Mouse (Mus musculus) kidney, embryonic 16.5 days (tissue): ENCODE measurements around the gene Ankrd2. TPM values are rescaled to one million over a fixed set of nuclear protein-coding genes. Genes with fewer than 3 reads are reported as not detected.

ENCODE experiments used
- ATAC-seq: fragments of 200-750 bp; cut with Nextera tagmentation; 2 replicates; pipeline ENCODE4 v1.8.0; 2017; ENCODE audit warnings: moderate TSS enrichment; ENCODE audit not compliant: low FRiP score, low TSS enrichment
- H3K27ac ChIP-seq: fragments of 300-500 bp; sonication (generic); 2 replicates; pipeline ENCODE4 v1.5.1; 2014; ENCODE audit warnings: low read length
- H3K27me3 ChIP-seq: fragments of 300-500 bp; sonication (generic); 2 replicates; pipeline ENCODE4 v1.6.1; 2014; ENCODE audit warnings: low read length, control low read depth, mixed read lengths; ENCODE audit not compliant: insufficient read depth
- H3K36me3 ChIP-seq: fragments of 300-500 bp; sonication (generic); 2 replicates; pipeline ENCODE4 v1.6.1; 2014; ENCODE audit warnings: low read length, control low read depth, mixed read lengths; ENCODE audit not compliant: insufficient read depth
- H3K4me1 ChIP-seq: fragments of 300-500 bp; sonication (generic); 2 replicates; pipeline ENCODE4 v1.6.1; 2014; ENCODE audit warnings: low read length, control low read depth, mixed read lengths; ENCODE audit not compliant: insufficient read depth
- H3K4me2 ChIP-seq: fragments of 300-500 bp; sonication (generic); replicated peaks from 2 replicates; pipeline ENCODE4 v1.6.1; 2014; ENCODE audit warnings: low read depth, low read length
- H3K4me3 ChIP-seq: fragments of 300-500 bp; sonication (generic); 2 replicates; pipeline ENCODE4 v1.5.1; 2014; ENCODE audit warnings: mild to moderate bottlenecking, low read length
- H3K9ac ChIP-seq: fragments of 300-500 bp; sonication (generic); replicated peaks from 2 replicates; pipeline ENCODE4 v1.6.1; 2014; ENCODE audit warnings: low read length
- H3K9me3 ChIP-seq: fragments of 300-500 bp; sonication (generic); 2 replicates; pipeline ENCODE4 v1.6.1; 2016; ENCODE audit warnings: low read length, control low read depth
- whole genome bisulfite sequencing: fragments of 180-500 bp; shearing (Covaris S2); extraction: QIAGEN DNeasy Blood & Tissue Kit; methylation state at CpG from one replicate; pipeline ENCODE4 v1.1.7; 2014; 5-methylcytosine and 5-hydroxymethylcytosine counted together
- polyA plus RNA-seq: library from polyadenylated mRNA; unstranded; fragments of >200 nt; fragmentation: Nextera tagmentation; extraction: Ambion mirVana; gene quantifications from 2 replicates; pipeline ENCODE4 v1.2.1, GENCODE M21; 2015

Gene Ankrd2
- polyA plus RNA-seq, 1 experiment from 2014 or later: not detected

DNA sequence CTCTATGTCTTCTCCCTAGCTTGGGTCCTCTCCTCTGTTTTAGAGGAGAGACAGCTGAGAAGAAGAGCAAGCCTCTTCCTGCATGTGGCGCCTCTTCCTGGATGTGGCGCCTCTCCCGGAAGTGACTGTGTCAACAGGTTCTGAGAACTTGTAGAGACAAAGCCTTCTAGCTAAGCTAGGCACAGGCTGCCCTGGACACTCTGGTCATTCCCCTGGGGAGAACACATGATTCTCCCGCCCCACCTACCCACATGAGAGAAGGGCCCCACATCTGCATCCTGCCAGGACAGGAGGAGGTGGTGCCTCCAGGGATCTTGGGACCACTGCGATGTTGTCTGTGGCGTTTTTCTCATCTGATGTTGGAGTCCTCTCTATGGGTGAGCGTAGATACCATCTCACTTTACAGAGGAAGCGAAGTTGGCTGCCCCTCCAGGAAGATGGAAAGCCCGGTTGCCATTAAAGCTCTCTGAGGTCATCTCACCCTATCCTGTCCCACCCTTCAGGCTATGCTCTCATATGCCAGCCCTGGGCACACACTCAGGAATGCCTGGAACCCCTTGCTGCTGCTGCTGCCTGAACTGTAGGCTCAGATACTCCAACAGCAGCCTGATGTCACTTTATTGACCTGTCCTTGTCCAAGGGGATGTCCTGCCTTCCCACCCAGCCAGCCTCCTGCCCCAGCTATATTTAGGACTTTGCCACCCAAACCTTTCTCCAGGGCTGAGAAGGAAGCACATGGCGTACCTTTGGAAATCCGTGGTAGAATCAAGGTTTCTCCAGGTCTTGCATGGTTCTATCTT lies 32.8 kb downstream of the Ankrd2 start:
- Histone ChIP-seq H3K9ac (no peak overlapping the region), H3K9me3 (no peaks in the 10 kb centered on the region), H3K27ac (no peak overlapping the region), H3K27me3 (no peaks in the 10 kb centered on the region), H3K4me1 (no peaks in the 10 kb centered on the region), H3K4me3 (no peak overlapping the region), H3K4me2 (peak overlapping the region; percentile 24; the same call in 1 of the 2 replicates), H3K36me3 (no peaks in the 10 kb centered on the region)
- no peak for ATAC-seq
- 75% methylated on average over 11 of the region's 11 CpGs for WGBS

DNA sequence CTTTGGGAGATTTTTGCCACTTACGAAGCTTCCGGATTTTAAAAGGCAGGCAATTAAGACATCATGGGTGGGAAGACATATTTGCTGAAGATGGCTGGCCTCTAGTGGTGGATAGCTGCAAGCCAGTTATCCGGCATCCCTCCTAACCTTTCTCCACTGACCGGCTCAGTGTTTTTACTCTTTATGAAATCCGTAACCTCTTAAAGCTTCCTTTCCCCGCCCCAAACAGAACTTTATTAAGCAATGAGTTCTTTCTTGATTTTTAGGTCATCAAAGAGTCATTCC lies 33.4 kb downstream of the Ankrd2 start:
- no peaks in the 10 kb centered on the region for H3K27me3 ChIP-seq
- no peak overlapping the region for H3K27ac ChIP-seq
- H3K4me1 ChIP-seq: no peaks in the 10 kb centered on the region
- 49% methylated on average over 6 of the region's 6 CpGs for WGBS
- H3K9me3 ChIP-seq: no peaks in the 10 kb centered on the region
- peak overlapping the region; percentile 24; the same call in 1 of the 2 replicates for H3K4me2 ChIP-seq
- ATAC-seq: no peak
- H3K9ac ChIP-seq: no peak overlapping the region
- no peaks in the 10 kb centered on the region for H3K36me3 ChIP-seq
- H3K4me3 ChIP-seq: no peak overlapping the region

DNA sequence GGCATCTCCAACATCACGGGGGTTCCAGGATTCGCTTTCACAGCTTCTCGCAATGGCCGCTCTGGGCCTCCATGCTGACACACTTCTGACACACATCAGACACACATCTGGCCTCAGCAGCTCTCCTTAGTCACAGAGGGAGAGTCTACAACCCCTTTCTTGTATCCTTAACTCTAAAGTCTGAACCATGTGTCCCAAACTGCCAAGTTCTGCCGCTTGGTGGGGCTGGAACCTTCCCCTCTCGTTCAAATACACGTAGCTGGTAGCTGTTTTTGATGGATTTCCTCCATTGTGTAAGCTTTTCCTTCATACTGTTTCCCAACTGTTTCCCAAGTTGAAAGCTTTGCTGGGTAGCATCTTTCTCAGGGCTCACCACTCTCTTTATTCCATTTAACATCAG lies 35.4 kb downstream of the Ankrd2 start:
- Histone ChIP-seq H3K27ac (no peak overlapping the region), H3K4me3 (no peak overlapping the region), H3K9ac (no peak overlapping the region), H3K9me3 (no peaks in the 10 kb centered on the region), H3K4me2 (no peak overlapping the region), H3K27me3 (no peaks in the 10 kb centered on the region), H3K36me3 (peaks cover 6% of the 10 kb centered on the region; the same call in 1 of the 2 replicates), H3K4me1 (no peaks in the 10 kb centered on the region)
- WGBS: 75% methylated on average over 7 of the region's 7 CpGs
- ATAC-seq: no peak

DNA sequence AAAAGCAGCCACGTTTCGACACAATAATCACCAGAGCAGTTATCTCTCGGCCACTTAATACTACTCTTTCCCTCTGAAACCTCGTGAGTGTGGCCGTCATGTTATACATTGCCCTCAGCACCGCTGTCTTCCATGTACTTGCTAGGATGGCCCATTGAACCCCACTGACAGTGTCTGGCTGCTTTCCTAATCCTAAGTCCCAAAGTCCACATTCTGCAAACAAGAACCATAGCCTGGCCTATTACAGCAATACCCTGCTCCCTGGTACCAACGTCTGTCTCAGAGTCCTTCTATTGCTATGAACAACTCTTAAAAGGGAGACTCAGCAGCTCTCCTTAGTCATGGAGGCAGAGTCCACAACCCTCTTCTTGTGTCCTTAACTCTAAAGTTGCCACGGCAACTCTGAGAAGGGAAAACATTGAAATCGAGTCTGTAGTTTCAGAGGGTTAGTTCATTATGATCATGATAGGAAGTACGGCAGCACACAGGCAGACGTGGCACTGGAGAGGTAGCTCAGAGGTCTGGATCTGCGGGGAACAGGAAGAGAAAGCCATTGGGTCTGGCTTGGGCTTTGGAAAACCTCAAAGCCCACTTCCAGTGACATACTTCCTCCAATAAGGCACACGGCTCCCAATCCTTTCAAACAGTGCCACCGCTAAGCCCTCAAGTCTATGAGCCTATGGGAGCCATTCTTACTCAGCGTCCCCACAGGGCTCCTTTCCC lies 36.2 kb downstream of the Ankrd2 start:
- Histone ChIP-seq H3K36me3 (peaks cover 6% of the 10 kb centered on the region; the same call in 1 of the 2 replicates), H3K27me3 (no peaks in the 10 kb centered on the region), H3K4me1 (no peaks in the 10 kb centered on the region), H3K9me3 (no peaks in the 10 kb centered on the region), H3K4me3 (no peak overlapping the region), H3K4me2 (no peak overlapping the region), H3K27ac (peak overlapping the region; percentile 59), H3K9ac (0 out of 2 replicates have a peak overlapping the region, but pooled peaks have one; percentile 4)
- WGBS: 80% methylated on average over 15 of the region's 15 CpGs
- peak; percentile 50 for ATAC-seq

DNA sequence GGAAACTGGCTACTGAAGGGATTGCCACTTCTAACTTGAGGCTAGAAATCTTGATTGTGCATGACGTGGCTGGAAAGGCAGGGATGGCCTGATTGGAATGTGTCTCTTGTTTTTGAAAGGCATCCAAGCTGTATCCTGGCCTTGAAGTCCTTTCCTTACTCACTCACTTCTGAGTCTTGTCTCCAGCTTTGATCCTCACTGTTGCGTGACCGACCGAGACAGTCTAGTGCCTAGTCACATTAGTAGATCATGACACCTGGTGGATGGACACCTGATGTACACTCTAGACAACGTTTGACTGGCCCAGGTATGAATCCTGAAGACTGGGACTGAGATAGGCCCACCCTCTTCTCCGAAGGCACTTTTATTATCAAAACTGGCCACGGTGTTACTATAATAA lies 37.0 kb downstream of the Ankrd2 start:
- WGBS: 61% methylated on average over 7 of the region's 7 CpGs
- Histone ChIP-seq H3K4me2 (no peak overlapping the region), H3K36me3 (peaks cover 6% of the 10 kb centered on the region; the same call in 1 of the 2 replicates), H3K4me3 (no peak overlapping the region), H3K9ac (0 out of 2 replicates have a peak overlapping the region, but pooled peaks have one; percentile 4), H3K27me3 (no peaks in the 10 kb centered on the region), H3K27ac (peak overlapping the region; percentile 59; the same call in 1 of the 2 replicates), H3K9me3 (no peaks in the 10 kb centered on the region), H3K4me1 (no peaks in the 10 kb centered on the region)
- ATAC-seq: no peak; the same call in 1 of the 2 replicates

DNA sequence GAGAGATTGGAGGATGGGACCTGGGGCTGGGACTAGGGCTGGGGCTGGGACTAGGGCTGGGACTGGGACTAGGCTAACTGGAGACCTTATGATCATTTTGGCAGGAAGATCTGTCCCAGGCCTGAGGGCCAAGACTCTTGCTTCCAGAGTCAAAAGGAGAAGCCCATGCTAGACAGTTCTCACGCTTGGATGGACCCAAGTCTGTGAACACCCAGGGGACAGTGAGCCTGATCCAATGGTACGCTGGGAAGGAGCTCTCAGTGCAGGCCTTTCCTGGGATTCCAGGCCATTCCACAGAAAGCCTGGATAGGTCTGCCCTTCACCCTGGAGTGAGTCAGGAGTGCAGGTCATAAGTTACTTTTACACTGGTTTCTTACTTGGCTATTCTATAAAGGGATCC lies 39.3 kb downstream of the Ankrd2 start:
- WGBS: 81% methylated on average over 2 of the region's 2 CpGs
- Histone ChIP-seq H3K4me1 (peaks cover 6% of the 10 kb centered on the region; the same call in 1 of the 2 replicates), H3K36me3 (peaks cover 6% of the 10 kb centered on the region; the same call in 1 of the 2 replicates), H3K9me3 (no peaks in the 10 kb centered on the region), H3K9ac (no peak overlapping the region), H3K27me3 (no peaks in the 10 kb centered on the region), H3K27ac (no peak overlapping the region), H3K4me2 (no peak overlapping the region), H3K4me3 (no peak overlapping the region)
- ATAC-seq: no peak

DNA sequence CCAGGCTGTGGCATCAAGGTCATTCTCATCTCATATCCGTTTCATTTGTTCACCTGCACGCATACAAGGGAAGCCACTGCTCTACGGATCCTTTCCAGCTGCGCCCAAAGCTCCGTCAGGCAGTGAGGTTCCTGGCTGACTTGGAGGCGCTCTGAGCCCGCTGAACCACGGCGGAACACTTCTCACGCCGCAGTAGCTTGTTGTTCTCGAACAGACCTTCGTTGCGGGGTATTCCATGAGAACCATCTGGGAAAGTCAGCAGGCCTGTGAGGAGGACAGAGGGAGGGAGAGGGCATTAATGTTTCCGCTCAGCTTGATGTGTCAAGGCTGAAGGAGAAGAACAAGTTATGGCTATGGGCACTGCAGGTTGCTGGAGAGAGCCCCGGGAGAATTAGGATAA lies 40.2 kb downstream of the Ankrd2 start:
- Histone ChIP-seq H3K27me3 (no peaks in the 10 kb centered on the region), H3K27ac (no peak overlapping the region), H3K4me1 (peaks cover 7% of the 10 kb centered on the region; the same call in 1 of the 2 replicates), H3K4me2 (no peak overlapping the region), H3K4me3 (no peak overlapping the region), H3K9me3 (no peaks in the 10 kb centered on the region), H3K9ac (no peak overlapping the region), H3K36me3 (peaks cover 6% of the 10 kb centered on the region; the same call in 1 of the 2 replicates)
- 78% methylated on average over 16 of the region's 16 CpGs for WGBS
- ATAC-seq: no peak

DNA sequence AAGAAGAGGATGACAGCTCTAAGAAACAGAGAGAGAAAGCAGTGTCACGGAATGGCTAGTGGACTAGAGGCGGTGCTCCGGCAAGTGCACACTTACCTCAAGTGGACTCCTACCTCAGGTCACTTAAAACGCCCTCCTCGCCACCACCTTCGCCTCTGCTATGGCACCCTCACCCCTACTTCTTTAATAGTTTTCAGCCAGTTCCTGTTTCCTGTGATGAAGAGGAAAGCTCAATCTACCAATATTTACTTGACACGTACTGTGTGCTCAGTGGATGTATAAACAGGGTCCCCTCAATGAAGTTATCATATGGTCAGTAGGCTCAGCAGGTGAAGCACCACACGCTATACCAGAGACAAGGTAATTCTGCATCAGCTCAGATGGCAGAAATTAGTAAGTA lies 42.8 kb downstream of the Ankrd2 start:
- peaks cover 7% of the 10 kb centered on the region; the same call in 1 of the 2 replicates for H3K4me1 ChIP-seq
- H3K27me3 ChIP-seq: no peaks in the 10 kb centered on the region
- H3K4me3 ChIP-seq: no peak overlapping the region
- peaks cover 6% of the 10 kb centered on the region; the same call in 1 of the 2 replicates for H3K36me3 ChIP-seq
- no peaks in the 10 kb centered on the region for H3K9me3 ChIP-seq
- 94% methylated on average over 8 of the region's 8 CpGs for WGBS
- H3K27ac ChIP-seq: no peak overlapping the region
- ATAC-seq: no peak
- H3K4me2 ChIP-seq: no peak overlapping the region
- no peak overlapping the region for H3K9ac ChIP-seq

DNA sequence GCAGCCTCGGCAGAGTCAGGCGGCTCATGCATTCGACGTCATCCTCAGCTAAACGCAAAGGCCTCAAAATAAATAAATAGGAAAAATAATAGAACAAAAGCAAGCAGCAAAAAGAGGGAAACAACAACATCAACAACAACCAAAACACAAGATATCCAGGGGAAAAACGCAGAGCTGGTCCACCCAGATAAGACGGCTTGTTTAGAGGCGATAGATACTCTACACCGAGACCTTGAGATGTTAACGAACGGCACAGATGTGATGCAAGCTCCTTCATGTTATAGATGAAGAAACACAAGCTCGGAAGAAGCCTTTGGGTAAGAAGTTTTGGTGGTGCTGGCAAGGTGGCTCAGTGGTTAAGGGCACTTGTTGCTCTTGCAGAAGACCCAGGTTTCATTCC lies 43.2 kb downstream of the Ankrd2 start:
- no peaks in the 10 kb centered on the region for H3K9me3 ChIP-seq
- no peaks in the 10 kb centered on the region for H3K27me3 ChIP-seq
- ATAC-seq: no peak
- H3K27ac ChIP-seq: no peak overlapping the region
- H3K4me1 ChIP-seq: peaks cover 7% of the 10 kb centered on the region; the same call in 1 of the 2 replicates
- WGBS: 95% methylated on average over 12 of the region's 12 CpGs
- no peak overlapping the region for H3K9ac ChIP-seq
- H3K4me3 ChIP-seq: no peak overlapping the region
- H3K36me3 ChIP-seq: peaks cover 6% of the 10 kb centered on the region; the same call in 1 of the 2 replicates
- H3K4me2 ChIP-seq: no peak overlapping the region

DNA sequence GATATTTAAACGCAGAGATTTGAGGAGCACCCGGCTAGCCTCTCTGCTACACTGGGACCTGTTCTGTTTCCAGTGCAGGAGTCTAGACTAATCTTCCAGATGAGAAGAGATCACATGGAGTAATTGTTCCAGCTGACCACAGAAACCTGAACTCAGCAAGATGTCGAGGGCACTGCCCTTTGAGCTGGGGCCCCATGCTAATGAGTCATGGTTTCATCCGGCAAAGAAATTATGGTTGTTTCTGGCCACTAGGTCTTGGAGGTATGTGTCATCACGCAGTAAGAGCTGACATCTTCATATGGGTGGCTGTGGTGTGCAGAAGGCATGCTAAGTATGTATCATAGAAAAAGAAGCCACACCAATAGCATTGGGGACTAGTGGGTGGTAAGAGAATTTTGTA lies 44.1 kb downstream of the Ankrd2 start:
- no peak overlapping the region for H3K9ac ChIP-seq
- ATAC-seq: no peak
- no peaks in the 10 kb centered on the region for H3K27me3 ChIP-seq
- no peaks in the 10 kb centered on the region for H3K9me3 ChIP-seq
- no peak overlapping the region for H3K4me3 ChIP-seq
- no peak overlapping the region for H3K27ac ChIP-seq
- no peak overlapping the region for H3K4me2 ChIP-seq
- WGBS: 58% methylated on average over 5 of the region's 5 CpGs
- peaks cover 6% of the 10 kb centered on the region; the same call in 1 of the 2 replicates for H3K36me3 ChIP-seq
- peaks cover 7% of the 10 kb centered on the region; the same call in 1 of the 2 replicates for H3K4me1 ChIP-seq
